Mouse (Mus musculus): Measurements from ENCODE around the gene Hoxc4. TPM values are rescaled to one million over a fixed set of nuclear protein-coding genes. Genes with fewer than 3 reads are reported as not detected.

The Hoxc4 gene
- polyA plus RNA-seq, 1 experiment from 2014 or later, result 61.2 TPM

GRCm38 (mm10) chr15:102998608-102999182 is 20.0 kb upstream of the Hoxc4 start:
- no peak overlapping the region for H3K27ac ChIP-seq (ENCODE audit: low read depth, low read length)
- H3K4me3 ChIP-seq (ENCODE audit: low read length), result peak overlapping the region; percentile 38; the same call in 1 of the 2 replicates
- H3K36me3 ChIP-seq (ENCODE audit: control insufficient read depth, insufficient read depth, low read length), result no peaks in the 10 kb centered on the region
- under 1% methylated on average over 19 of the region's 19 CpGs for WGBS
- ATAC-seq, result 0 out of 2 replicates have a peak, but pooled peaks have one; percentile 37
- H3K27me3 ChIP-seq (replicated peaks; ENCODE audit: control insufficient read depth, insufficient read depth, low read length), result peaks cover 74% of the 10 kb centered on the region
- peak overlapping the region; percentile 58 for H3K4me2 ChIP-seq (ENCODE audit: low read length)
- 0 out of 2 replicates have a peak overlapping the region, but pooled peaks have one; percentile 42 for H3K9ac ChIP-seq (ENCODE audit: low read depth, low read length)
- no peaks in the 10 kb centered on the region for H3K9me3 ChIP-seq (ENCODE audit: control insufficient read depth, low read length)
- peaks cover 5% of the 10 kb centered on the region for H3K4me1 ChIP-seq (ENCODE audit: control insufficient read depth, insufficient read depth, low read depth, low read length)

- under 1% methylated on average over 33 of the region's 33 CpGs for WGBS
- H3K4me2 ChIP-seq (ENCODE audit: low read length), result peak overlapping the region; percentile 58
- peak overlapping the region; percentile 42; the same call in 1 of the 2 replicates for H3K9ac ChIP-seq (ENCODE audit: low read depth, low read length)
- no peaks in the 10 kb centered on the region for H3K9me3 ChIP-seq (ENCODE audit: control insufficient read depth, low read length)
- H3K27ac ChIP-seq (ENCODE audit: low read depth, low read length), result no peak overlapping the region
- peaks cover 5% of the 10 kb centered on the region for H3K4me1 ChIP-seq (ENCODE audit: control insufficient read depth, insufficient read depth, low read depth, low read length)
- peaks cover 77% of the 10 kb centered on the region for H3K27me3 ChIP-seq (replicated peaks; ENCODE audit: control insufficient read depth, insufficient read depth, low read length)
- H3K4me3 ChIP-seq (ENCODE audit: low read length), result peak overlapping the region; percentile 38
- peak; percentile 73 for ATAC-seq
- no peaks in the 10 kb centered on the region for H3K36me3 ChIP-seq (ENCODE audit: control insufficient read depth, insufficient read depth, low read length)
These were observed 19.4 kb upstream of the Hoxc4 start for GRCm38 (mm10) chr15:102999183-102999831.

GRCm38 (mm10) chr15:102999955-103000354 is 18.8 kb upstream of the Hoxc4 start:
- no peak overlapping the region for H3K9ac ChIP-seq (ENCODE audit: low read depth, low read length)
- no peaks in the 10 kb centered on the region for H3K9me3 ChIP-seq (ENCODE audit: control insufficient read depth, low read length)
- peaks cover 77% of the 10 kb centered on the region for H3K27me3 ChIP-seq (replicated peaks; ENCODE audit: control insufficient read depth, insufficient read depth, low read length)
- H3K4me2 ChIP-seq (ENCODE audit: low read length), result no peak overlapping the region
- no peak overlapping the region for H3K27ac ChIP-seq (ENCODE audit: low read depth, low read length)
- WGBS, result 4% methylated on average over 9 of the region's 11 CpGs
- ATAC-seq, result no peak
- H3K4me3 ChIP-seq (ENCODE audit: low read length), result no peak overlapping the region
- peaks cover 5% of the 10 kb centered on the region for H3K4me1 ChIP-seq (ENCODE audit: control insufficient read depth, insufficient read depth, low read depth, low read length)
- H3K36me3 ChIP-seq (ENCODE audit: control insufficient read depth, insufficient read depth, low read length), result no peaks in the 10 kb centered on the region

- H3K36me3 ChIP-seq (ENCODE audit: control insufficient read depth, insufficient read depth, low read length), result no peaks in the 10 kb centered on the region
- 2% methylated on average over 22 of the region's 24 CpGs for WGBS
- ATAC-seq, result no peak
- H3K4me1 ChIP-seq (ENCODE audit: control insufficient read depth, insufficient read depth, low read depth, low read length), result peaks cover 5% of the 10 kb centered on the region
- H3K27me3 ChIP-seq (replicated peaks; ENCODE audit: control insufficient read depth, insufficient read depth, low read length), result peaks cover 76% of the 10 kb centered on the region
- peak overlapping the region; percentile 15; the same call in 1 of the 2 replicates for H3K4me2 ChIP-seq (ENCODE audit: low read length)
- no peak overlapping the region for H3K9ac ChIP-seq (ENCODE audit: low read depth, low read length)
- no peak overlapping the region for H3K27ac ChIP-seq (ENCODE audit: low read depth, low read length)
- H3K9me3 ChIP-seq (ENCODE audit: control insufficient read depth, low read length), result no peaks in the 10 kb centered on the region
- 0 out of 2 replicates have a peak overlapping the region, but pooled peaks have one; percentile 3 for H3K4me3 ChIP-seq (ENCODE audit: low read length)
These were observed 18.2 kb upstream of the Hoxc4 start for GRCm38 (mm10) chr15:103000501-103000901.

- Histone ChIP-seq H3K9me3 (ENCODE audit: control insufficient read depth, low read length) (no peaks in the 10 kb centered on the region), H3K4me2 (ENCODE audit: low read length) (no peak overlapping the region), H3K4me1 (ENCODE audit: control insufficient read depth, insufficient read depth, low read depth, low read length) (peaks cover 5% of the 10 kb centered on the region), H3K9ac (ENCODE audit: low read depth, low read length) (no peak overlapping the region), H3K27me3 (replicated peaks; ENCODE audit: control insufficient read depth, insufficient read depth, low read length) (peaks cover 82% of the 10 kb centered on the region), H3K27ac (ENCODE audit: low read depth, low read length) (no peak overlapping the region), H3K36me3 (ENCODE audit: control insufficient read depth, insufficient read depth, low read length) (no peaks in the 10 kb centered on the region), H3K4me3 (ENCODE audit: low read length) (no peak overlapping the region)
- WGBS, result 38% methylated on average over 2 of the region's 2 CpGs
- no peak for ATAC-seq
These were observed 17.4 kb upstream of the Hoxc4 start for GRCm38 (mm10) chr15:103001370-103001769.

GRCm38 (mm10) chr15:103002156-103002555 is 16.6 kb upstream of the Hoxc4 start:
- H3K9me3 ChIP-seq (ENCODE audit: control insufficient read depth, low read length), result no peaks in the 10 kb centered on the region
- H3K4me2 ChIP-seq (ENCODE audit: low read length), result no peak overlapping the region
- H3K4me1 ChIP-seq (ENCODE audit: control insufficient read depth, insufficient read depth, low read depth, low read length), result peaks cover 5% of the 10 kb centered on the region
- ATAC-seq, result no peak
- H3K27ac ChIP-seq (ENCODE audit: low read depth, low read length), result no peak overlapping the region
- WGBS, result 17% methylated on average over 4 of the region's 4 CpGs
- H3K36me3 ChIP-seq (ENCODE audit: control insufficient read depth, insufficient read depth, low read length), result no peaks in the 10 kb centered on the region
- no peak overlapping the region for H3K4me3 ChIP-seq (ENCODE audit: low read length)
- H3K27me3 ChIP-seq (replicated peaks; ENCODE audit: control insufficient read depth, insufficient read depth, low read length), result peaks cover 83% of the 10 kb centered on the region
- no peak overlapping the region for H3K9ac ChIP-seq (ENCODE audit: low read depth, low read length)

GRCm38 (mm10) chr15:103002821-103003448 is 15.8 kb upstream of the Hoxc4 start:
- Histone ChIP-seq H3K9me3 (ENCODE audit: control insufficient read depth, low read length) (no peaks in the 10 kb centered on the region), H3K9ac (ENCODE audit: low read depth, low read length) (no peak overlapping the region), H3K4me2 (ENCODE audit: low read length) (no peak overlapping the region), H3K27ac (ENCODE audit: low read depth, low read length) (no peak overlapping the region), H3K27me3 (replicated peaks; ENCODE audit: control insufficient read depth, insufficient read depth, low read length) (peaks cover 83% of the 10 kb centered on the region), H3K36me3 (ENCODE audit: control insufficient read depth, insufficient read depth, low read length) (no peaks in the 10 kb centered on the region), H3K4me1 (ENCODE audit: control insufficient read depth, insufficient read depth, low read depth, low read length) (peaks cover 5% of the 10 kb centered on the region), H3K4me3 (ENCODE audit: low read length) (no peak overlapping the region)
- WGBS, result 2% methylated on average over 13 of the region's 13 CpGs
- no peak for ATAC-seq

GRCm38 (mm10) chr15:103005308-103005707 is 13.4 kb upstream of the Hoxc4 start:
- Histone ChIP-seq H3K4me3 (ENCODE audit: low read length) (no peak overlapping the region), H3K4me1 (ENCODE audit: control insufficient read depth, insufficient read depth, low read depth, low read length) (no peaks in the 10 kb centered on the region)
- 1% methylated on average over 17 of the region's 17 CpGs for WGBS

GRCm38 (mm10) chr15:103005797-103006196 is 12.9 kb upstream of the Hoxc4 start:
- no peaks in the 10 kb centered on the region for H3K9me3 ChIP-seq (ENCODE audit: control insufficient read depth, low read length)
- no peak overlapping the region for H3K9ac ChIP-seq (ENCODE audit: low read depth, low read length)
- H3K36me3 ChIP-seq (ENCODE audit: control insufficient read depth, insufficient read depth, low read length), result no peaks in the 10 kb centered on the region
- ATAC-seq, result no peak
- 12% methylated on average over 5 of the region's 5 CpGs for WGBS
- H3K4me1 ChIP-seq (ENCODE audit: control insufficient read depth, insufficient read depth, low read depth, low read length), result no peaks in the 10 kb centered on the region
- no peak overlapping the region for H3K27ac ChIP-seq (ENCODE audit: low read depth, low read length)
- peaks cover 78% of the 10 kb centered on the region for H3K27me3 ChIP-seq (replicated peaks; ENCODE audit: control insufficient read depth, insufficient read depth, low read length)
- H3K4me2 ChIP-seq (ENCODE audit: low read length), result no peak overlapping the region
- H3K4me3 ChIP-seq (ENCODE audit: low read length), result no peak overlapping the region

More at GRCm38 (mm10) chr15:103005308-103005707, 13.4 kb upstream of the Hoxc4 start:
- Histone ChIP-seq H3K36me3 (ENCODE audit: control insufficient read depth, insufficient read depth, low read length) (no peaks in the 10 kb centered on the region), H3K9me3 (ENCODE audit: control insufficient read depth, low read length) (no peaks in the 10 kb centered on the region), H3K27ac (ENCODE audit: low read depth, low read length) (no peak overlapping the region), H3K27me3 (replicated peaks; ENCODE audit: control insufficient read depth, insufficient read depth, low read length) (peaks cover 79% of the 10 kb centered on the region), H3K9ac (ENCODE audit: low read depth, low read length) (no peak overlapping the region), H3K4me2 (ENCODE audit: low read length) (no peak overlapping the region; the same call in 1 of the 2 replicates)
- no peak for ATAC-seq
